Mouse (Mus musculus): ENCODE measurements at regions not wholly inside any gene's neighbourhood (a gene's known extent, or its start where the extent isn't known, plus 50 kb on each side); places are given as distances from the start of the nearest gene placed in this dataset.

DNA sequence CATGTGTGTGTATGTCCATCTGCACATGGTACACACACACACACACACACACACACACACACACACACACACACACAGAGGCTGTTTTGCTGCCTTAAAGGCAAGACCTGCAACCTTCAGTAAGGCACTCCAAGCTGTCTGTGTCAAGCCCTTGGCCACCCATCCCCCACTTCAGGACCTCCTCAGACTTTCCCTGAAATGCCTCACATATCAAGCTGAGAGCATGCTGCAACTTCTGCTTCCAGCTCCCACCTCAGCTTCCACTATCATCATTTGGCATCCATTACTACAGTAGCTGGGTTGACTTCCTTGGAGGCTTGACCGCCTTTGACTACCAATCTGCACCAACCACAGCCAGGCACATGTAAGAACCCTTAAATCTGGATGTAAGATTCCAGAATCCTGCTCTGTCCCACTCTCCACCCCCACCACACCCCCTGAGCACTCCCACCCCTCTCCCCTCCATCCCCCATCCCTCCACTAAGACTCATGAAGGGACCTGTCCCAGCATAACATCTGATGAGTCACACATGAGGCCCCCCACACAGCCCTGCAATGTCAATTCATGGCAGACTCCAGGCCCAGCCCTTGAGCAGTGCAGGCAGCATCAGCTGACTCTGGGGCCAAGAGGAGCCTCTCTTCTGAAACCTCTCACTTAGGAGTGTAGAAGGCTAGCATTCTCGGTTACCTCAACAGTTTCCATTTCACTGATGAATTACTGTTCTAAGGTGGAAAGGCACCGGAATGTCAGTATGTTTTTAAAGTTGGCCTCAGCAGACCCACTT, 196.8 kb upstream of the Dio3 start:
- DNase-seq (ENCODE audit: low spot score), result no peak

DNA sequence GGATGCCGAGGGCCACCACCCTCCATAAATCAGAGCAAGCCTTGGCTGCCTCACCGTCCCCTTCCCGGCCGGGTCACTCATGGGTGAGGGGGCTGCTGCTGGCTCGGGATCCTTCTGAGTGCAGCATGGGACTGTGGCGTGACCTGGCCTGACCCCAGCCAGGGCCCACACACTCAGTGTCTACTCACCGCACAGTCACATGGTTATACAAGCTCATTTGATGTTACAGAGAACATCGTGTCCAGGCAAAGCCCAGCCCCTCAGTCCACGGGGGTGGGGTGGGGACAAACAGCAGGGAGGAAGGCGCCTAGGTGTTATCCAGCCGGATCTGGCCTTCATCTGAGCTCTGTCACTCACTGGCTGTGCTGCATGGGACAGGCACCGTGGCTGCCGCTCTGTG, 195.9 kb upstream of the Dio3 start:
- no peak for DNase-seq (ENCODE audit: low spot score)

GRCm38 (mm10) chr12:110083471-110083870, 195.4 kb upstream of the Dio3 start:
- no peak for DNase-seq (ENCODE audit: low spot score)

GRCm38 (mm10) chr12:110086921-110087320, 191.9 kb upstream of the Dio3 start:
- peak; percentile 5 for DNase-seq (ENCODE audit: low spot score)

GRCm38 (mm10) chr12:110087812-110088211, 191.1 kb upstream of the Dio3 start:
- DNase-seq (ENCODE audit: low spot score), result peak; percentile 58

DNA sequence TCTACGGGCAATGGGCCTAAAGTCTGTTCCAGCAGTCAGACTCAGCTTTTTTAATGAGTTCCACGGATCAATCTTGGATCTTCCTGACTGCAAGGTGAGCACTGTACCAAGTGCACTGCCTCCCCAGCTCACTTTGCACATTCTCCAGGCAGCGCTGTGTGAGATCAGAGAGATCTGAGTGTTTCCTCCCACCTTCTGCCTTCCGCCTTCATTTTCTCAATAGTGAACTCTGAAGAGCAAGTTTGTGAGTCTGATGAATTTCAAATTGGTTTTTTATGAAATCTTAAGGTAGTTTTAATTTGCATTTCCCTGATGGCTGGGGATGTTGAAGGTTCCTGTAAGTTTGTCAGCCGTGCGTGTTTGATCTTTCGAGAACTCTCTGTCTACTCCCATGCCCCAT, 176.7 kb upstream of the Dio3 start:
- no peak for DNase-seq (ENCODE audit: low spot score)

DNA sequence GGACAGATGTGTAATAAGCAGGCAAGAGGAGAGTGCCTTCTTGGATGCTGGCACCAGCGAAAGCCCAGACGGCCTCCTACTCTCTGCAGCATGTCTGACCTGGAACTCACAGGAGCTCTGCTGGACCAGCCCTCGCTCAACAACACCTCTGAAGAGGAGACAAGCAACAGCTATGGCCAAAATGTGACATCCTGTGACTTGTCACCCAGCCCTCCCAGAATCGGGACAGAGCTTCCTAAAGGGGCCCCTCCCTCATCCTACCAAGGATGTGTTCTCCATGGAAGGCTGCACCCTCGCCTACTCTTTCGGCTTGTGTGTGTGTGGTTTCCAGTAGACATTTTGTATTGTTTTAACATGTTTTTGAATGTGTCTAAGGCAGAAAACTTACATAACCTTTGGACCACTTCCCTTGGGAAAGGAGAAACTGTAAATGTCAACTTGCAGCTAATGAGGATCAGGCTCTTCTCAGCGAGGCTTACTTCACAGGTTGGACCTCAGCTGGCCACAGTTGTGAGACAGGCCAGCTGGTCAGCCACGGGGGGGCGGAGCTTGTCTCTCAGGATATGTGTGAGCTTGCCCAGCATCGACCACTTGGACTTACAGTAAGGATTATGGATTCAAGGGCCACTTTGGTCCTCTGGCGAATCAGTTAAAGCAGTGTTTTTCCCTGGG, 166.7 kb upstream of the Dio3 start:
- DNase-seq (ENCODE audit: low spot score), result peak; percentile 58

- peak; percentile 16 for DNase-seq (ENCODE audit: low spot score)
Measured at GRCm38 (mm10) chr12:110112723-110113105, 166.2 kb upstream of the Dio3 start.

DNA sequence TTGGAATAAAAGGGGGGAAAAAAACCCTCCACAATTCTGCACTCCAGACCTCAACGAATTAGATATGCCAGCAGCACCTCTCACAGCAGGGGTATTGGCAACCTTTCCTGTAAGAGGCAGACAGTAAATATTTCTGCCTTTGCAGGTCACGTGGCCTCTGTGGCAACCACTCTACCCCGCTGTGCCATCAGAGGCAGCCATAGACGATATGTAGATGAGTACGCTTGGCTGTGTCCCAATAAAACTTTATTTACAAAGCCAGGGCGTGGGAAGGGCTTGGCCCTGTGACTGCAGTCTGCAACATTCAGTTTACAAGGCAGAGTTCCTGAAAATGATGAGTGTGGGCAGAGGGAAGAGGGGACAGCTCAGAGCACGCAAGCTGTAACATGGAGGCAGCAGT, 158.7 kb upstream of the Dio3 start:
- DNase-seq (ENCODE audit: low spot score), result peak; percentile 31

- DNase-seq (ENCODE audit: low spot score), result peak; percentile 15
Measured at GRCm38 (mm10) chr12:110122976-110123375, 155.9 kb upstream of the Dio3 start.

DNA sequence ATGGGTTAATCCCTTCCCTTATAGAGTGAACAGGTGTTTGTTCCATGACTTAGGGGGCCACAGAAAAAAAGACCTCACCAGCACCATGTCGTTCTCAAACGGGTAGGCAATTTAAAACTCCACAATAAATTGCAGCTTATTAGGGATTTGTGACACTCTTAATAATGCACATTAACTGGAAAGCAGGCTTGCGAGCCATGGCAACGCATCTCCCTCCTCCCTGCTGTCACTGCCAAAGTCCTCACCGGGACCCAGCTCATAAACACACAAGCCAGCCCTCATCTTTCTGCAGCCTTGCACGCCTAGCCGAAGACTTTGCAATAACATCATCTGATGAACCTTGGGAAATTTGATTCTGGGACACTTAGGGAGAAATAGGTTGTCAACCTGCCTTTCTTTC, 152.3 kb upstream of the Dio3 start:
- no peak for DNase-seq (ENCODE audit: low spot score)

DNA sequence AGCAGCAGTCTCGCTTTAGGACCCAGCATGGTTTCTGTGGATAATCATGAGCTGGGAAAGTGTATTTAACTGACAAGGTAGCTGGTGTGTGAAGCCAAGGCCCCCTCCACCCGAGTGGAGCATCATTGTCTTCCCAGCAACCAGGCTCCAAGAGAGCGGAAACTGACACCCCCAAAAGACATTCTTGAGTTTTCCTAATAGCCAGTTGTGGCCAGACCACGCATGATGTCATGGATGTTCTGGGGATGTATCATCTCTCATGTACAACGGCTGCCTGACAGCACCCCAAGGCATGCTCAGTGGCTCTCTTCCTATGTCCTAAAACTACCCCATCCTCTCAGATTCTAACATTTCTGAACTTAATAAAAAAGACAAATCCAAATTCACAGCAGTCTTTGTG, 133.5 kb upstream of the Dio3 start:
- DNase-seq (ENCODE audit: low spot score), result no peak

GRCm38 (mm10) chr12:110154225-110154962, 124.5 kb upstream of the Dio3 start:
- peak; percentile 62 for DNase-seq (ENCODE audit: low spot score)

DNA sequence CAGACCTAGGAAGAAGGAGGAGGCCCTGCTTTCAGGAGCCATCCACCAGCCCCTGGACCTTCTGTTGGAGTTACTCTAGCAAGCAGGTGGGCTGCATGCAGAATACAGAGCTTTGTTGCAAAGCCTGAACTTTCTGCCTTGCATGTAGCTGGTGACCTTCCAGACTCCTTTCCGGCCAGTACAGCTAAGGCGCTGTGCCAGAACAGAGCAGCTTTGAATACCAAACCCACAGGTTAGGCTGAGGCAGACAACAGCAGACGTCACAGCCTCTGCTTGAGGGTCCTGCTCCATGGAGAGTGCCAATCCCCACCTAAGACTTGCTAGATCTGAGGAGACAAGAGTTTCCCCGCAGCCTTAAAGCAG, 123.9 kb upstream of the Dio3 start:
- peak; percentile 5 for DNase-seq (ENCODE audit: low spot score)

- DNase-seq (ENCODE audit: low spot score), result no peak
Measured at GRCm38 (mm10) chr12:110156441-110156840, 122.4 kb upstream of the Dio3 start.

DNA sequence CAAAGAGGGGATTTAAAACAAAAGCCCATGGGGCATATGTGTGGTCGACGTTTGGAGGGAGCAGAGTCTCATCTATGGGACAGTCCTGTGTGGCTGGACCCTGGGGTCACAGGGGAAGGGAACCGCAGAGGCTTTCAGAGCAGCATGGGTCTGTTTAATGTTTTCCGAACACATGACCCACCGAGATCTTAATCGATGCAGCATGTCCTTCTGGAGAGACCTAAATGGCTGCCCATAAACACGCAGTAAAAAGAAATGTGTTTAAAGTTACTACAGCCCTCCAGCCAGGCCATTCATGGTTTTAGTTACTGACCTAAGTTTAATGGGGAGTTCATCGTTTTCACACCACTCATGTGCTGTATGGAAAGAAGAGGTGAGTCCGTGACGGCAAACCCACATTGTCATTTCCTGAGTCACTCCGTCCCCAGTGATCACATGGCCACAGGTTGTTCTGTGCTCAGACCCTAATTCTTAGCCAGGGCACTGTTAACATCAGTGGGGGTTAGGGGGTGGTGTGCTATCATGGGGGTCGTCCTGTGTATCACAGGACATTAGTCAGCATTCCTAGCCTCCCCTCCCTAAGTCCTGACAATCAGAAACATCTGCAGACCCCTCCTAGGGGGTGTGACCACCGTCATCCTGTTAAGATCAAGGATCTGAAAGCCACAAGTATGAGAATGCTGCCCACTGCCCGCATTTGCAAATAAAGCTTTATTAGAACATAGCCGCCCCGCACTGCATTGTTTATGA, 120.7 kb upstream of the Dio3 start:
- DNase-seq (ENCODE audit: low spot score), result no peak

DNA sequence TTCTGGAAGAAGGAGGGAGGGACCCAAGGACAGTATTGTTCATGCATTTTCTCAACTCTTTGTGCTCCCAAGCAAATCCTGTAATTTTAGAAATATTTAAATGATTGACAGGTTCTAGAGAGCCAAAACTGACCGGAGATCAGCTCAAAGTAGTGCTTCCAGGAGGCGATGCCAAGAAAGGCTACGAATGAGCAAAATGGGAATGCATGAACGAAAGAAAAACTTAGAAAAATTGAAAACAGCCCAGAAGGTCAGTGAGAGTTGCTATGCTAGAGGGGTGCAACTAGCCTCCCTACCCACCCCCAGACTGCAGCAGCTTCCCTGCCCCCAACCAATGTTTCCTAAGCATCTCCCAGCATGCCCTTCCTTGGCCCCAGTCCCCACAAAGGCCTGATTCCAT, 117.6 kb upstream of the Dio3 start:
- DNase-seq (ENCODE audit: low spot score), result peak; percentile 9

DNA sequence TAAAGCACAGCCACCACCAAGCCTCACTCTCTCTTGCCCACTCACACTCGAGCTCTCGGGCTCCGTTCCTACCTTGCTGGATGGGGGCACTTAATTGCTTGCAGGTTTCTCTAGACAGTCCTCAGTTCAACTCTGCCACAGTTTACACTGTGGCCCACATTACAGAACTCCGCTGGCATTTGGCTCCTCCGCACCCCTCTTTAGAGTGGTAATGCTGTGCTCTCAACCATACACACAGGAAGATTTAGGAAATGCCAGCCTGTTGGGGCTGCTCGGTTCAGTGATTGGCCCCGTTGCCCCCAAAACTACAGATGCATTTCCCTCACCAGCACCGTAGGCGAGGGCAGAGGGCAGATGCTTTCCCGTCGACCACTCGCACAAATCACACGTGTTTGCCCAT, 113.4 kb upstream of the Dio3 start:
- DNase-seq (ENCODE audit: low spot score), result no peak

- no peak for DNase-seq (ENCODE audit: low spot score)
Measured at GRCm38 (mm10) chr12:110168407-110168806, 110.5 kb upstream of the Dio3 start.

GRCm38 (mm10) chr12:110169261-110169660, 109.6 kb upstream of the Dio3 start:
- DNase-seq (ENCODE audit: low spot score), result no peak

- no peak for DNase-seq (ENCODE audit: low spot score)
Measured at GRCm38 (mm10) chr12:110170496-110170895, 108.4 kb upstream of the Dio3 start.

- DNase-seq (ENCODE audit: low spot score), result no peak
Measured at GRCm38 (mm10) chr12:110177826-110178225, 101.0 kb upstream of the Dio3 start.
